Mouse (Mus musculus) heart, postnatal 36 days (tissue): ENCODE measurements around the gene Meiob. TPM values are rescaled to one million over a fixed set of nuclear protein-coding genes. Genes with fewer than 3 reads are reported as not detected.

Source experiments
- DNase-seq, 2 experiments: peaks; one replicate each; pipeline ENCODE4 v3.0.0; 2021 to 2022
- intact Hi-C: fragments of 180-260 bp; cut with DNase I; formaldehyde crosslinking; loops from one replicate; pipeline ENCODE4 v1.15.1; 2025
- total RNA-seq, 2 experiments: library from RNA; stranded (reverse); gene quantifications; 2 replicates each; pipeline ENCODE4 v1.2.3; 2021

The Meiob gene
- not detected for total RNA-seq

GRCm38 (mm10) chr17:24803952-24804951 lies at the start of gene Meiob:
Gene Meiob, plus strand, starts transcription at chr17:24804289.
- peak; percentile 58 to 64 for DNase-seq
- intact Hi-C loops = no loop called here

- intact Hi-C loops = no loop called here
- DNase-seq = no peak
These were observed 46.7 kb upstream of the Meiob start for GRCm38 (mm10) chr17:24757394-24757793.

GRCm38 (mm10) chr17:24761121-24761520 lies 43.0 kb upstream of the Meiob start:
- intact Hi-C loops = no loop called here

GRCm38 (mm10) chr17:24765016-24765905 lies 38.8 kb upstream of the Meiob start:
- no peak for DNase-seq
- intact Hi-C loops = no loop called here

More at GRCm38 (mm10) chr17:24761121-24761520, 43.0 kb upstream of the Meiob start:
- no peak for DNase-seq

GRCm38 (mm10) chr17:24766266-24766875 lies 37.7 kb upstream of the Meiob start:
- no peak for DNase-seq
- intact Hi-C loops = no loop called here

GRCm38 (mm10) chr17:24769146-24769545 lies 34.9 kb upstream of the Meiob start:
- DNase-seq = no peak
- intact Hi-C loops = no loop called here

GRCm38 (mm10) chr17:24773241-24773640 lies 30.8 kb upstream of the Meiob start:
- intact Hi-C loops = no loop called here

GRCm38 (mm10) chr17:24775173-24775572 lies 28.9 kb upstream of the Meiob start:
- intact Hi-C loops = no loop called here
- DNase-seq = no peak

More at GRCm38 (mm10) chr17:24773241-24773640, 30.8 kb upstream of the Meiob start:
- no peak for DNase-seq

GRCm38 (mm10) chr17:24777073-24777472 lies 27.0 kb upstream of the Meiob start:
- intact Hi-C loops = no loop called here
- no peak for DNase-seq

GRCm38 (mm10) chr17:24780821-24781220 lies 23.3 kb upstream of the Meiob start:
- DNase-seq = no peak
- intact Hi-C loops = no loop called here

- no peak for DNase-seq
- intact Hi-C loops = no loop called here
These were observed 11.9 kb upstream of the Meiob start for GRCm38 (mm10) chr17:24792190-24792589.

GRCm38 (mm10) chr17:24794791-24795190 lies 9.3 kb upstream of the Meiob start:
- DNase-seq = no peak
- intact Hi-C loops = no loop called here

GRCm38 (mm10) chr17:24796969-24797368 lies 7.1 kb upstream of the Meiob start:
- intact Hi-C loops = no loop called here
- DNase-seq = no peak

- intact Hi-C loops = no loop called here
- DNase-seq = no peak
These were observed 5.9 kb upstream of the Meiob start for GRCm38 (mm10) chr17:24798229-24798628.

- intact Hi-C loops = no loop called here
- no peak for DNase-seq
These were observed 4.6 kb upstream of the Meiob start for GRCm38 (mm10) chr17:24799476-24799875.

- DNase-seq = no peak
- intact Hi-C loops = no loop called here
These were observed 3.6 kb upstream of the Meiob start for GRCm38 (mm10) chr17:24800524-24800923.

- intact Hi-C loops = no loop called here
- DNase-seq = no peak
These were observed 7.1 kb downstream of the Meiob start for GRCm38 (mm10) chr17:24811211-24811610.

- intact Hi-C loops = no loop called here
- DNase-seq = no peak
These were observed 8.1 kb downstream of the Meiob start for GRCm38 (mm10) chr17:24812215-24812614.

GRCm38 (mm10) chr17:24815256-24815655 lies 11.2 kb downstream of the Meiob start:
- intact Hi-C loops = no loop called here

GRCm38 (mm10) chr17:24817503-24817902 lies 13.4 kb downstream of the Meiob start:
- intact Hi-C loops = no loop called here
- DNase-seq = no peak

More at GRCm38 (mm10) chr17:24815256-24815655, 11.2 kb downstream of the Meiob start:
- no peak for DNase-seq

GRCm38 (mm10) chr17:24818172-24818571 lies 14.1 kb downstream of the Meiob start:
- DNase-seq = no peak
- intact Hi-C loops = loop anchor here (1.0 kb wide), 1 partner anchor 73 kb away; no protein-coding TSS in a partner anchor
